Mouse (Mus musculus): ENCODE data around the gene Pkn1. TPM values are rescaled to one million over a fixed set of nuclear protein-coding genes. Genes with fewer than 3 reads are reported as not detected.

Pkn1 gene
- polyA plus RNA-seq, 1 experiment from 2014 or later, result 24.4 TPM

- no peaks in the 10 kb centered on the region for H3K9me3 ChIP-seq (replicated peaks)
- ATAC-seq (ENCODE audit: insufficient number of reproducible peaks, low FRiP score), result no peak
These were observed 23.7 kb upstream of the Pkn1 start for GRCm38 (mm10) chr8:83722631-83723030.

GRCm38 (mm10) chr8:83721405-83722025 is 22.5 kb upstream of the Pkn1 start:
- Histone ChIP-seq H3K9me3 (replicated peaks) (no peaks in the 10 kb centered on the region), H3K36me3 (peaks cover 74% of the 10 kb centered on the region), H3K9ac (no peak overlapping the region; the same call in 1 of the 2 replicates), H3K4me3 (no peak overlapping the region), H3K27ac (ENCODE audit: poor library complexity, severe bottlenecking) (no peak overlapping the region), H3K4me1 (replicated peaks) (peaks cover 19% of the 10 kb centered on the region), H3K4me2 (no peak overlapping the region), H3K27me3 (replicated peaks) (no peaks in the 10 kb centered on the region)
- WGBS, result 85% methylated on average over 25 of the region's 25 CpGs
- peak; percentile 34 for ATAC-seq (ENCODE audit: insufficient number of reproducible peaks, low FRiP score)

More at GRCm38 (mm10) chr8:83722631-83723030, 23.7 kb upstream of the Pkn1 start:
- Histone ChIP-seq H3K27me3 (replicated peaks) (no peaks in the 10 kb centered on the region), H3K4me1 (replicated peaks) (peaks cover 9% of the 10 kb centered on the region), H3K4me3 (no peak overlapping the region), H3K36me3 (peaks cover 81% of the 10 kb centered on the region), H3K4me2 (no peak overlapping the region), H3K27ac (ENCODE audit: poor library complexity, severe bottlenecking) (no peak overlapping the region), H3K9ac (no peak overlapping the region)
- 87% methylated on average over 12 of the region's 12 CpGs for WGBS

GRCm38 (mm10) chr8:83719693-83720092 is 20.7 kb upstream of the Pkn1 start:
- H3K27me3 ChIP-seq (replicated peaks), result no peaks in the 10 kb centered on the region
- WGBS, result 92% methylated on average over 2 of the region's 2 CpGs
- no peak for ATAC-seq (ENCODE audit: insufficient number of reproducible peaks, low FRiP score)

GRCm38 (mm10) chr8:83719048-83719447 is 20.1 kb upstream of the Pkn1 start:
- no peak for ATAC-seq (ENCODE audit: insufficient number of reproducible peaks, low FRiP score)
- Histone ChIP-seq H3K36me3 (peaks cover 50% of the 10 kb centered on the region), H3K9me3 (replicated peaks) (no peaks in the 10 kb centered on the region), H3K9ac (no peak overlapping the region), H3K4me2 (no peak overlapping the region), H3K4me3 (no peak overlapping the region), H3K27me3 (replicated peaks) (no peaks in the 10 kb centered on the region), H3K27ac (ENCODE audit: poor library complexity, severe bottlenecking) (no peak overlapping the region), H3K4me1 (replicated peaks) (peaks cover 25% of the 10 kb centered on the region)
- 81% methylated on average over 2 of the region's 2 CpGs for WGBS

More at GRCm38 (mm10) chr8:83719693-83720092, 20.7 kb upstream of the Pkn1 start:
- H3K9me3 ChIP-seq (replicated peaks), result no peaks in the 10 kb centered on the region
- H3K36me3 ChIP-seq, result peaks cover 56% of the 10 kb centered on the region
- no peak overlapping the region for H3K27ac ChIP-seq (ENCODE audit: poor library complexity, severe bottlenecking)
- H3K4me3 ChIP-seq, result no peak overlapping the region
- H3K4me1 ChIP-seq (replicated peaks), result peaks cover 25% of the 10 kb centered on the region
- no peak overlapping the region for H3K4me2 ChIP-seq
- no peak overlapping the region for H3K9ac ChIP-seq

GRCm38 (mm10) chr8:83716563-83716962 is 17.6 kb upstream of the Pkn1 start:
- Histone ChIP-seq H3K4me1 (replicated peaks) (peaks cover 20% of the 10 kb centered on the region), H3K9ac (peak overlapping the region; percentile 82; the same call in 1 of the 2 replicates), H3K27me3 (replicated peaks) (no peaks in the 10 kb centered on the region; the same call in 1 of the 2 replicates), H3K27ac (ENCODE audit: poor library complexity, severe bottlenecking) (no peak overlapping the region), H3K36me3 (peaks cover 25% of the 10 kb centered on the region), H3K4me2 (peak overlapping the region; percentile 82), H3K4me3 (peak overlapping the region; percentile 83), H3K9me3 (replicated peaks) (no peaks in the 10 kb centered on the region)
- 46% methylated on average over 2 of the region's 2 CpGs for WGBS
- no peak for ATAC-seq (ENCODE audit: insufficient number of reproducible peaks, low FRiP score)

- H3K27ac ChIP-seq (ENCODE audit: poor library complexity, severe bottlenecking), result peak overlapping the region; percentile 89
- under 1% methylated on average over 17 of the region's 17 CpGs for WGBS
- no peak for ATAC-seq (ENCODE audit: insufficient number of reproducible peaks, low FRiP score)
These were observed 16.8 kb upstream of the Pkn1 start for GRCm38 (mm10) chr8:83715771-83716170.

GRCm38 (mm10) chr8:83715031-83715690 is 16.2 kb upstream of the Pkn1 start, which contains the start of gene Ddx39:
Gene Ddx39, plus strand, starts transcription at chr8:83715177.
- H3K36me3 ChIP-seq, result peaks cover 11% of the 10 kb centered on the region
- ATAC-seq (ENCODE audit: insufficient number of reproducible peaks, low FRiP score), result peak; percentile 99
- H3K9ac ChIP-seq, result peak within 1 kb of the TSS; percentile 82
- peaks cover 16% of the 10 kb centered on the region for H3K4me1 ChIP-seq (replicated peaks)
- peak within 1 kb of the TSS; percentile 89 for H3K27ac ChIP-seq (ENCODE audit: poor library complexity, severe bottlenecking)
- peak within 1 kb of the TSS; percentile 83 for H3K4me3 ChIP-seq
- H3K27me3 ChIP-seq (replicated peaks), result no peaks in the 10 kb centered on the region; the same call in 1 of the 2 replicates
- H3K9me3 ChIP-seq (replicated peaks), result no peaks in the 10 kb centered on the region
- peak within 1 kb of the TSS; percentile 82 for H3K4me2 ChIP-seq
- under 1% methylated on average over 63 of the region's 63 CpGs for whole genome bisulfite sequencing

More at GRCm38 (mm10) chr8:83715771-83716170, 16.8 kb upstream of the Pkn1 start:
- Histone ChIP-seq H3K4me3 (peak overlapping the region; percentile 83), H3K4me2 (peak overlapping the region; percentile 82), H3K9ac (peak overlapping the region; percentile 82), H3K9me3 (replicated peaks) (no peaks in the 10 kb centered on the region), H3K36me3 (peaks cover 17% of the 10 kb centered on the region), H3K27me3 (replicated peaks) (no peaks in the 10 kb centered on the region; the same call in 1 of the 2 replicates), H3K4me1 (replicated peaks) (peaks cover 16% of the 10 kb centered on the region)

- Histone ChIP-seq H3K36me3 (peaks cover 6% of the 10 kb centered on the region), H3K27me3 (replicated peaks) (no peaks in the 10 kb centered on the region; the same call in 1 of the 2 replicates), H3K4me3 (peak overlapping the region; percentile 83), H3K4me2 (peak overlapping the region; percentile 54), H3K4me1 (replicated peaks) (peaks cover 16% of the 10 kb centered on the region), H3K9me3 (replicated peaks) (no peaks in the 10 kb centered on the region), H3K9ac (no peak overlapping the region), H3K27ac (ENCODE audit: poor library complexity, severe bottlenecking) (no peak overlapping the region)
- WGBS, result 16% methylated on average over 8 of the region's 8 CpGs
- ATAC-seq (ENCODE audit: insufficient number of reproducible peaks, low FRiP score), result no peak
These were observed 15.7 kb upstream of the Pkn1 start for GRCm38 (mm10) chr8:83714676-83715030.

GRCm38 (mm10) chr8:83707554-83707953 is 8.6 kb upstream of the Pkn1 start:
- 0 out of 2 replicates have a peak, but pooled peaks cover 4% of the 10 kb centered on the region for H3K4me1 ChIP-seq (replicated peaks)
- H3K4me3 ChIP-seq, result no peak overlapping the region
- no peak for ATAC-seq (ENCODE audit: insufficient number of reproducible peaks, low FRiP score)
- H3K27me3 ChIP-seq (replicated peaks), result no peaks in the 10 kb centered on the region
- 70% methylated on average over 8 of the region's 8 CpGs for WGBS
- H3K27ac ChIP-seq (ENCODE audit: poor library complexity, severe bottlenecking), result no peak overlapping the region
- H3K9me3 ChIP-seq (replicated peaks), result no peaks in the 10 kb centered on the region
- no peak overlapping the region for H3K4me2 ChIP-seq
- H3K36me3 ChIP-seq, result no peaks in the 10 kb centered on the region
- H3K9ac ChIP-seq, result no peak overlapping the region

GRCm38 (mm10) chr8:83706411-83706810 is 7.4 kb upstream of the Pkn1 start:
- Histone ChIP-seq H3K36me3 (no peaks in the 10 kb centered on the region), H3K4me2 (no peak overlapping the region), H3K9ac (no peak overlapping the region), H3K4me1 (replicated peaks) (0 out of 2 replicates have a peak, but pooled peaks cover 4% of the 10 kb centered on the region), H3K27me3 (replicated peaks) (no peaks in the 10 kb centered on the region), H3K4me3 (no peak overlapping the region), H3K9me3 (replicated peaks) (no peaks in the 10 kb centered on the region), H3K27ac (ENCODE audit: poor library complexity, severe bottlenecking) (no peak overlapping the region)
- no peak for ATAC-seq (ENCODE audit: insufficient number of reproducible peaks, low FRiP score)
- 68% methylated on average over 5 of the region's 5 CpGs for WGBS

GRCm38 (mm10) chr8:83703426-83703825 is 4.4 kb upstream of the Pkn1 start:
- H3K36me3 ChIP-seq, result no peaks in the 10 kb centered on the region
- H3K4me1 ChIP-seq (replicated peaks), result peaks cover 22% of the 10 kb centered on the region
- no peaks in the 10 kb centered on the region for H3K9me3 ChIP-seq (replicated peaks)
- H3K27me3 ChIP-seq (replicated peaks), result no peaks in the 10 kb centered on the region
- no peak overlapping the region for H3K4me2 ChIP-seq
- H3K27ac ChIP-seq (ENCODE audit: poor library complexity, severe bottlenecking), result no peak overlapping the region
- WGBS, result 80% methylated on average over 4 of the region's 4 CpGs
- no peak overlapping the region for H3K9ac ChIP-seq
- no peak overlapping the region for H3K4me3 ChIP-seq
- ATAC-seq (ENCODE audit: insufficient number of reproducible peaks, low FRiP score), result no peak

Measured in heart, embryonic 12.5 days (tissue).